Mouse (Mus musculus) cortical plate, adult 2 months (tissue): ENCODE results near the gene Erlin1. TPM values are rescaled to one million over a fixed set of nuclear protein-coding genes. Genes with fewer than 3 reads are reported as not detected.

Source experiments
- H3K27ac ChIP-seq: fragments of 200-500 bp; 2 replicates; pipeline ENCODE4 v1.5.1; 2012; ENCODE audit warnings: low read length, control low read depth, inconsistent platforms; ENCODE audit not compliant: insufficient read depth
- H3K4me1 ChIP-seq: fragments of 200-500 bp; 2 replicates; pipeline ENCODE4 v1.6.1; 2011; ENCODE audit warnings: low read length; ENCODE audit not compliant: control insufficient read depth, insufficient read depth
- H3K4me3 ChIP-seq: fragments of 200-500 bp; 2 replicates; pipeline ENCODE4 v1.5.1; 2011; ENCODE audit warnings: mild to moderate bottlenecking, low read length, control low read depth; ENCODE audit not compliant: insufficient read depth
- CTCF ChIP-seq: fragments of 200-500 bp; IDR thresholded peaks from 2 replicates; pipeline ENCODE4 v1.5.1; 2011; ENCODE audit warnings: mild to moderate bottlenecking, control low read depth, low read length; ENCODE audit not compliant: insufficient read depth; ENCODE audit errors: extremely low read depth
- POLR2A ChIP-seq: fragments of 200-500 bp; IDR thresholded peaks from 2 replicates; pipeline ENCODE4 v1.6.1; 2011; ENCODE audit warnings: mild to moderate bottlenecking, low read length, control low read depth; ENCODE audit not compliant: insufficient read depth; ENCODE audit errors: extremely low read depth
- polyA plus RNA-seq: library from polyadenylated mRNA; depleted of rRNA; stranded (reverse); fragments of >200 nt; gene quantifications from 2 replicates; pipeline ENCODE4 v1.2.3, GENCODE M21; 2012; rRNA removed

Gene Erlin1
- polyA plus RNA-seq, 1 experiment = 17.2 TPM

DNA sequence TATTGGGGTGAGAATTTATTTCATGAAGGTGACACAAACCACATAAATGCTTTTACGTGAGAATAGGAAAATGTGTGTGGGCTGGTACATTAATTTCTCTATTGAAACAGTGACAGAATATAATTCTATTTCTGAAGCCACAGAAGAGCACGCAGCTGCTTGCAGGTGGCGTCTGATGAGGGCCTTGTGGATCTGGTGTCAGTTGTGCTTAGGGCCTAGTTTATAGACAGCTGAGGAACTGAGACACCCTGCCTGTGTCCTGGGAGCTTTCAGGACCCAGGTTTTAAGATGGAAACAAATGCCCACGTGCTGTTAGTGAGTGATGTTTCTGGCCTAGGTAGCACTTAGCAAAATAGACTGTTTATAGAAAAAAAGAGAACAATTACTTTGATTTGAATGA, 64.6 kb downstream of the Erlin1 start:
- H3K4me1 ChIP-seq = no peaks in the 10 kb centered on the region; the same call in 1 of the 2 replicates
- H3K4me3 ChIP-seq = no peak overlapping the region
- TF ChIP-seq POLR2A (no peak), CTCF (no peak)
- H3K27ac ChIP-seq = no peak overlapping the region

DNA sequence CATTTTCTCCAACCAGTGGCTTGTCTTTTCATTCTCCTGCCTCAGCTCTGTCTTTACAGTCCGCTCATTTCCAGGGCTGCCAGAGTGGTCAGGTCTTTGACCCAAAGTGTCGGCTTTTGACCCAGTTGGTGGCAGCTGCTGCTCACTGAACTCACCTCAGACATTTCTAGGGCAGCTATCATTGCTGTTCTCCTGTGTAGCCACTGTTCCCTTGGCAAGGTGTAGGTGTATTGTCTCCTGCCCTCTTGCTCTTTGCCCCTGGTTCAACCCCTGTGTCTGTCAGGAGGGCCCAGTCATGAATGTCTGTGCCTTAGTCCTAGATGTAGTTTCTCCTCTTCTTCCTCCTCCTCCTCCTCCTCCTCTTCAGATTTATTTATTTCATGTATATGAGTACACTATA, 65.3 kb downstream of the Erlin1 start:
- H3K4me3 ChIP-seq = no peak overlapping the region
- no peak for TF ChIP-seq POLR2A
- TF ChIP-seq CTCF = no peak
- H3K4me1 ChIP-seq = no peaks in the 10 kb centered on the region; the same call in 1 of the 2 replicates
- no peak overlapping the region for H3K27ac ChIP-seq

DNA sequence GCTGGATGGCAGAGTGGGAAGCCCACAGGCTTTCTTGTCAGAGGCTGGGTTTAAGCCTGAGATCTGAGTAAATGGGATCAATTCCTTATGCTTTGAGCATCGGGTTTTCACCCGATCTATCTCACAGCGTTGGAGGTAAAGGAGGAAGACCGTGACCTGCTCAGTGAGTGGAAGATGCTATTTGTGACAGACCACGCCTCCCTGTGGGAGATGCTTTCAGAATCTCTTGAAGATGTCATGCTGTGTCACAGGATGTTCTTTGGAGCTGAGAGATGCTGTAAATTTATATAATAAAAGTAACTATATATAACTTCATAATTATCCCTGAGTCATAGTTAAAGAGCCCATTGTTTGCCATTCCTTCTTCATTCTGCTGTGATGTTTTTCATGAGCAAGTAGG, 68.9 kb downstream of the Erlin1 start:
- TF ChIP-seq CTCF = no peak
- TF ChIP-seq POLR2A = no peak
- Histone ChIP-seq H3K4me3 (no peak overlapping the region), H3K4me1 (peaks cover 2% of the 10 kb centered on the region; the same call in 1 of the 2 replicates), H3K27ac (no peak overlapping the region)

DNA sequence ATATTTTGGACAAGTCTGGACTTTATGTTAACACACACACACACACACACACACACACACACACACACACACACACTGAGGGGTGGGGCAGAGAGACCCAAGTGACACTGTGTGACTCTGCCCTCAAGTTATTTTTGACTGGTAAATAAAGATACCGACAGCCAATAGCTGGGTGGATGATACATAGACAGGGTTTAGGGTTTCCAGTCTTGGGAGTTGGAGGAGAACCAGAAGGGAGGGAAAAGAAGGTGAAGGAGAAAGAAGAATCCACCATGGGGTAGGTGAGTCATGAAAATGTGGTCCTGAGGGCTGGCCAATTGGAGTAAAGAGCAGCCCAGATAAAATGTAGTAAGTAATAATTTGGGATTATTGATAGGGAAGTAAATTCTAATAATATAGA, 69.5 kb downstream of the Erlin1 start:
- H3K4me3 ChIP-seq = no peak overlapping the region
- H3K27ac ChIP-seq = no peak overlapping the region
- TF ChIP-seq CTCF (no peak), POLR2A (no peak)
- peaks cover 2% of the 10 kb centered on the region; the same call in 1 of the 2 replicates for H3K4me1 ChIP-seq

DNA sequence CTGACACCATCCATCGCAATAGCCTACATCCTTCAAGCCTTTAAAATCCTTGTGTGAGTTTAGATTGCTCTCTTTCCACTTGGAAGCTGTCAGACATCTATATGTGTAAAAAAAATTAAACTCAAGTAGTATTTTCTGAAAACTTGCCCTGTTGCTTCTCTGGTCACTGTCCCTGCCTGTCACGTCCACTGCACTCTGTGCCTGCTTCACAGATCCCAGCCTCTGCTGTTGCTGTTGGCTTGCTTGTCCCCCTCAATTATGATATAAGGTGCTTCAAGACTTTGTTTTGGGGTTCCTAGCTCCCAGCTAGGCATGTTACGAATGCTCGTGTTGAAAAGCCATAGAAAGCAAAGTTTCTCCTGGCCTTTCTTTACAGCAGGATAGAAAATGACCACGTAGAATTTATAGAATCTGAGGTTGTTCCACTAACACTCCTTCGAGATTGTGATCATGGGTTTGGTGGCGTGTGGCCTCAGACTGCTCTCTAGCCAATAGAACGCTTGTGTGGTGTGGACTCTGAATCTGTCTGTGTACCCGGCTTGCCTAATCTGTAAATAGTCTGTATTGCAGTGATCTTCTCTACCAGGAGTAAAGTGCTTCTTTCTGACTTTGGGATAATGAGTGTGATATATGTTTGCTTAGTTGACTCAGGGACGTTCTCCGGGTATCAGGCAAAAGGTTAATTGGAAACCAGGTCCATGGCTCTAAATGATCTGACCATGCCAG, 70.6 kb downstream of the Erlin1 start:
- Histone ChIP-seq H3K4me1 (peaks cover 2% of the 10 kb centered on the region; the same call in 1 of the 2 replicates), H3K27ac (no peak overlapping the region), H3K4me3 (no peak overlapping the region)
- TF ChIP-seq CTCF (no peak), POLR2A (no peak)

DNA sequence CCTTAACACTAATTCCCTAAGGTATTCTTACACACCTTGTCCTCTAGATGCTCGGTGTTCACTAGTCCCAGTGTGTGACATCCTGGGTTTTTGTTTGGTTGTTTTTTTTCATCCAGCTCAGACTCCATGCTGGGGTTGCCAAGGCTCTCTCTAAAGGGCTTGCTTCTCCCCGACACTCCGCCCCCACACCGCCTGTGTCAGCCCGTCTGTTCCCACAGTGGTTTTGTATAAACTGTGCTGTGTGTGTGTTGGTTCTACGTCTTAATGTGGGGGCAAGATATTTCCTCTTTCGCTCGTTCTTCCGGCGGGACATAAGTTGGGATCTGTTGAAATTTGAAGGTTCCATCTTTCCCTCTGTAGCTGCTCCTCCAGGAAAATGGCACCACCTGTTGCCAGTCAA, 71.5 kb downstream of the Erlin1 start:
- Histone ChIP-seq H3K4me3 (no peak overlapping the region), H3K4me1 (peaks cover 2% of the 10 kb centered on the region; the same call in 1 of the 2 replicates), H3K27ac (no peak overlapping the region)
- TF ChIP-seq CTCF = no peak
- no peak for TF ChIP-seq POLR2A

DNA sequence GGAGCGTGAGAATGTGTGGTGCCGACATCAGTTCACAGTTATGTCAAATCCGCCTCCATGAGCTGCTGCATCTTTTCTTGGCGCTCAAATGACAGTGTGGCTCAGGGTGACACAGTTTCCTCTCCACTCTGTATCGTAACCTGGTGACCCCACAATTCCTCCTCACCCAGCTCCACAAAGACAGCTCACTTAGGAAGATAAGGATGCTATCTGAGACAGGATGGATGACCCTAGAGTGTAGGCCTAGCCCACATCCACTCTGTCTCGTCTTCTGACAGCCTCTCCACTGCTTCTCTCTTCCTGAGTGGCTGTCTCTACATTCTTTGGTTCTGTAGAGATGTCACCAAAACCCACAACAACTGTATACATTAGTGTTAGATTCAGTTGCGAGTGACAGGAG, 74.2 kb downstream of the Erlin1 start:
- Histone ChIP-seq H3K4me3 (no peak overlapping the region), H3K27ac (no peak overlapping the region), H3K4me1 (peaks cover 2% of the 10 kb centered on the region; the same call in 1 of the 2 replicates)
- TF ChIP-seq POLR2A (no peak), CTCF (no peak)

DNA sequence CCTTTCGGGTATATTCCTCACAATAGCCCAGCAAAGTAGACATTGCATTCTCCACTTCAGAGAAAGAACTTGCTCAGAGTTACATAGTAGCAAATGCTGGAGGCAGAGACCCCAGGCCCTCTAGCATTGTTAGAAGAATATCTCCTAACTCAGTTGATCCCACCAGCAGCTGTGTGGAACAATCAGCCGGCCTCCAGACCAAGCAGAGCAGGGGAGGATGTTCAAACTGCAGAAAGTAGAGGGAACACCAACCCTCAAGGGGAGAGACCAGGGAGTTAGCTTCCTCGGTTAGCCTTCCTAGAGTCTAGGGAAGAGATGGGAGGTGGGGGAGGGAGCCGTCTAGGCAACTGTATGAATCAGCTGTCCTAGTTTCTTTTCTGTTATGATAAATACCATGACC, 77.1 kb downstream of the Erlin1 start:
- TF ChIP-seq POLR2A (no peak), CTCF (no peak)
- Histone ChIP-seq H3K4me3 (no peak overlapping the region), H3K4me1 (no peaks in the 10 kb centered on the region), H3K27ac (no peak overlapping the region)

DNA sequence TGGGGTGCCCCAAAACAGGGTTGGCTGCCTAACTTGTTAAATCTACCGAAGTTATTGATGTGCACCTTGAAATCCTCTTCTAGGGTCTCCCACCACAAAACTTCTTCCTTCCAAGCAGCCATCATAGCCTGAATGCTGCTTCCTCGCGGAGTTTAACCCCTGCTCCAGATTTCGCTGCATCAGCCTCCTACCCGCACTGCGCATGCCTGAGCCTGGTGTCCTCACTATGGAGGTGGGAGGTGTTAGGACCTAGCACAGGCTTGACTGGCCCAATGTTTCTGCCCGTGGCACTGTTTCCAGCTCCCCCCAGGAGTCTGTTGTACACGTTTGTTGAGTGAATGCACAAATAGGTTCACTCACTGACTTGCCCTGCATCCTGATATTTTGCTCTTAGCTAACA, 79.2 kb downstream of the Erlin1 start:
- TF ChIP-seq CTCF (no peak), POLR2A (no peak)
- H3K27ac ChIP-seq = no peak overlapping the region
- no peak overlapping the region for H3K4me3 ChIP-seq
- no peaks in the 10 kb centered on the region for H3K4me1 ChIP-seq

DNA sequence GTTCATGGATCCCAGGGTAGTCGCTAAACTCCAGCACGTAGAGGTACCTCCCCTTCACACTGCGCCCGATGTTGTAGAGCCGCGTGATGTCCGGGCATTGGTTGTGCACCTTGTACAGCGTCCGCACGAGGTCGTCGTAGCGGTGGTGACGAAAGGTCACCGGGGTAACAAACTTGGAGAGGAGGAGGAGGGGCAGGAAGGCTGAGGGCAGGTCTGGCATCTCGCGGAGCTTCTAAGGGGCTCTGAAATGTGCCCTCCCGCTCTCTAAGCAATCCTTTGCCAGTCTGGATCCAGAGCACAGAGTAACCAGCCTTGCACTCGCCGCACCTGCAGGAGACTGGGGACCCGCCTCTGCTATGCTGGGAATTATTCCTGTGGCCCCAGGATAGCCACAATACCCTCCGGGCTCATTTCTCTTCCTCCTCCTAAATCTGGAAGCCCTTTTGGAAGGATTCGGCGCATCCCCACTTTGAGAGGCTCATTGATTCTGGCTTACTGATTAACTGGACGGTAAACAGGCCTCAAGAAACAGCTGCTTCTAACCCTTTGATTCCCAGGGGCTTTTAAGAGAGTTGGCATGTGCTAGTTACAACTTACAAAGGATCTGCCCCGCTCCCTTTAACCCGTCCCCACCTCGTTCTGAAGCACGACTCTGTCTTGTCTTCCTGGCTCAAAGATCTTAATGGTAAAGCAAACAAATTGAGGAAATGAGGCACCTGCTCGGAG, 83.4 kb downstream of the Erlin1 start, which contains the start of gene Cpn1:
Cpn1 (minus strand) TSS at position 488 of the 726 bp plus-strand sequence.
- H3K27ac ChIP-seq = no peak within 1 kb of the TSS
- H3K4me3 ChIP-seq = no peak within 1 kb of the TSS
- TF ChIP-seq POLR2A (no peak), CTCF (no peak)
- H3K4me1 ChIP-seq = no peaks in the 10 kb centered on the region

Other genes starting within 250 kb of the Erlin1 start
- gene Dnmbp, start 129.6 kb downstream of the Erlin1 start, polyA plus RNA-seq = 11.4 and 11.5 TPM in 2 replicates
- gene Cpn1, start 83.2 kb downstream of the Erlin1 start, polyA plus RNA-seq = 0.06 and 0.31 TPM in 2 replicates
- gene Cyp2c23, start 40.6 kb downstream of the Erlin1 start, polyA plus RNA-seq = 0.09 and 0.17 TPM in 2 replicates
- 102 and 109 TPM in 2 replicates for gene Chuk, start 37.7 kb upstream of the Erlin1 start, polyA plus RNA-seq
- 23.7 and 25.2 TPM in 2 replicates for gene Cwf19l1, start 66.1 kb upstream of the Erlin1 start, polyA plus RNA-seq
- 89.3 and 91.0 TPM in 2 replicates for gene Bloc1s2, start 76.7 kb upstream of the Erlin1 start, polyA plus RNA-seq
- gene Pkd2l1, start 122.7 kb upstream of the Erlin1 start, polyA plus RNA-seq = 1.1 and 1.5 TPM in 2 replicates
- gene Scd3, start 133.5 kb upstream of the Erlin1 start, polyA plus RNA-seq = 4.9 and 5.6 TPM in 2 replicates
- 600 and 717 TPM in 2 replicates for gene Scd2, start 223.9 kb upstream of the Erlin1 start, polyA plus RNA-seq